In the genomic region with DNA sequence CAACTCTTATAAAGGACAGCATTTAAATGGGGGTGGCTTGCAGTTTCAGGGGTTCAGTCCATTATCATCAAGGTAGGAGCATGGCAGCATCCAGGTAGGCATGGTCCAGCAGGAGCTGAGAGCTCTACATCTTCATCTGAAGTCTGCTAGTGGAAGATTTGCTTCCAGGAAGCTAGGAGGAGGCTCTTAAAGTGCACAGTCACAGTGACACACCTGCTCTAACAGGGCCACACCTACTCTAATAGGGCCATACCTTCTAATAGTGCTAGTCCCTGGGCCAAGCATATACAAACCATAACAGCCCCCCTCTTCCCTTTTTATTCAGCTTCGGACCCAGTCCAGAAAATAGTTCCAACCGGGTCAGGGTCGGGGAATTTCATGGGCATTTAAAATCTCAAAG, we compare ENCODE assay signal across 27 mouse cellular contexts. TPM values are rescaled to one million over a fixed set of nuclear protein-coding genes. Genes with fewer than 3 reads are reported as not detected.
DNase-seq lines count a peak whose midpoint lies in the region; ATAC-seq and TF ChIP-seq lines count a peak whose summit lies in the region.
"Had no signal": no experiment of that assay in that cellular context is flagged by ENCODE, and none has a peak within 500 bp of the region (broad histone marks: within the 10 kb centered on the region; RNA-seq: fewer than 3 reads in every experiment).

No protein-coding gene starts in this region.

- TF ChIP-seq CTCF in liver, postnatal 0 days (IDR thresholded peaks at IDR 0.05; ENCODE audit: low read depth), result no peak

- no peaks in the 10 kb centered on the region for H3K4me1 ChIP-seq in heart, embryonic 11.5 days (ENCODE audit: control insufficient read depth, insufficient read depth, low read length)
- H3K4me1 ChIP-seq in liver, embryonic 12.5 days, result peaks cover 25% of the 10 kb centered on the region
- H3K4me1 ChIP-seq in liver, postnatal 0 days (ENCODE audit: insufficient read depth), result peaks cover 8% of the 10 kb centered on the region
- no peaks in the 10 kb centered on the region for H3K4me1 ChIP-seq in midbrain, embryonic 13.5 days (replicated peaks)
- H3K4me1 ChIP-seq: forebrain, embryonic 15.5 days; intestine, embryonic 15.5 days; limb, embryonic 13.5 days had no signal

- WGBS in heart, embryonic 11.5 days (ENCODE audit: insufficient replicate concordance), result 82% methylated on average over 3 of the region's 3 CpGs
- 72% methylated on average over 3 of the region's 3 CpGs for WGBS in liver, embryonic 12.5 days (ENCODE audit: insufficient replicate concordance)
- 86% methylated on average over 3 of the region's 3 CpGs for WGBS in liver, postnatal 0 days (ENCODE audit: insufficient replicate concordance)
- 73% methylated on average over 3 of the region's 3 CpGs for WGBS in midbrain, embryonic 13.5 days

- ATAC-seq in heart, embryonic 11.5 days (replicated peaks; ENCODE audit: insufficient number of reproducible peaks, low FRiP score, low TSS enrichment), result peak; percentile 59; the same call in 1 of the 2 replicates
- peak; percentile 91 for ATAC-seq in erythroblast, adult 5-6 weeks (replicated peaks; ENCODE audit: low FRiP score, poor library complexity, severe bottlenecking)
- peak; percentile 97 for ATAC-seq in liver, embryonic 12.5 days
- peak; percentile 94 for ATAC-seq in liver, postnatal 0 days
- no peak for ATAC-seq in midbrain, embryonic 13.5 days
- ATAC-seq: forebrain, embryonic 15.5 days; hindbrain, postnatal 0 days; intestine, embryonic 15.5 days; Patski had no signal

- TF ChIP-seq EP300 in liver, postnatal 0 days (IDR thresholded peaks at IDR 0.05; ENCODE audit: low read depth), result no peak; the same call in 1 of the 2 replicates

- no peaks in the 10 kb centered on the region for H3K36me3 ChIP-seq in heart, embryonic 11.5 days (ENCODE audit: control insufficient read depth, insufficient read depth, low read length)
- H3K36me3 ChIP-seq in liver, embryonic 12.5 days, result no peaks in the 10 kb centered on the region
- H3K36me3 ChIP-seq in liver, postnatal 0 days (replicated peaks; ENCODE audit: insufficient read depth, low read length), result no peaks in the 10 kb centered on the region
- H3K36me3 ChIP-seq in midbrain, embryonic 13.5 days, result no peaks in the 10 kb centered on the region
- H3K36me3 ChIP-seq: forebrain, embryonic 10.5 days; forebrain, embryonic 15.5 days; intestine, embryonic 15.5 days; limb, embryonic 13.5 days had no signal

- no peak overlapping the region for H3K4me2 ChIP-seq in heart, embryonic 11.5 days
- peak overlapping the region; percentile 37 for H3K4me2 ChIP-seq in liver, embryonic 12.5 days
- H3K4me2 ChIP-seq in liver, postnatal 0 days (ENCODE audit: low read depth, low read length), result no peak overlapping the region
- no peak overlapping the region for H3K4me2 ChIP-seq in midbrain, embryonic 13.5 days (replicated peaks)
- H3K4me2 ChIP-seq: forebrain, embryonic 15.5 days; intestine, embryonic 15.5 days; limb, embryonic 13.5 days had no signal

- H3K27me3 ChIP-seq in heart, embryonic 11.5 days (ENCODE audit: control insufficient read depth, insufficient read depth, low read length), result no peaks in the 10 kb centered on the region
- H3K27me3 ChIP-seq in liver, embryonic 12.5 days (replicated peaks), result peaks cover 24% of the 10 kb centered on the region
- no peaks in the 10 kb centered on the region for H3K27me3 ChIP-seq in liver, postnatal 0 days (ENCODE audit: insufficient read depth, low read length)
- no peaks in the 10 kb centered on the region for H3K27me3 ChIP-seq in midbrain, embryonic 13.5 days
- H3K27me3 ChIP-seq: forebrain, embryonic 15.5 days; intestine, embryonic 15.5 days; limb, embryonic 13.5 days had no signal

- 0 out of 2 replicates have a peak, but pooled peaks cover 3% of the 10 kb centered on the region for H3K9me3 ChIP-seq in heart, embryonic 11.5 days (replicated peaks; ENCODE audit: control insufficient read depth, low read length)
- peaks cover 7% of the 10 kb centered on the region; the same call in 1 of the 2 replicates for H3K9me3 ChIP-seq in liver, embryonic 12.5 days (replicated peaks)
- H3K9me3 ChIP-seq in liver, postnatal 0 days (ENCODE audit: low read length), result no peaks in the 10 kb centered on the region
- no peaks in the 10 kb centered on the region for H3K9me3 ChIP-seq in midbrain, embryonic 13.5 days
- H3K9me3 ChIP-seq: forebrain, embryonic 10.5 days; forebrain, embryonic 15.5 days; intestine, embryonic 15.5 days; limb, embryonic 13.5 days had no signal

- no peak for DNase-seq in heart, adult 18-20 months
- DNase-seq in liver, postnatal 0 days, result no peak
- DNase-seq in frontal cortex, adult 2 months (ENCODE audit: extremely low spot score in 1 of 2, low spot score in 1 of 2), result no peak
- no peak for DNase-seq in thymus, postnatal 14 days
- DNase-seq: cerebellum, adult 8-10 months; cerebellum, postnatal 36 days; kidney, adult 9 months; kidney, postnatal 10 days; lung, adult 2 months; lung, postnatal 10 days; midbrain, embryonic 14.5 days; retina, postnatal 1 day; right cerebral cortex, postnatal 25 days; thymus, adult 18-20 months; thymus, postnatal 4 days had no signal

- no peak overlapping the region for H3K9ac ChIP-seq in heart, embryonic 11.5 days (ENCODE audit: low read depth, low read length)
- no peak overlapping the region for H3K9ac ChIP-seq in liver, embryonic 12.5 days
- H3K9ac ChIP-seq in liver, postnatal 0 days (replicated peaks), result no peak overlapping the region
- H3K9ac ChIP-seq in midbrain, embryonic 13.5 days (replicated peaks), result no peak overlapping the region
- H3K9ac ChIP-seq: forebrain, embryonic 15.5 days; intestine, embryonic 15.5 days; limb, embryonic 13.5 days had no signal

- H3K27ac ChIP-seq in heart, embryonic 11.5 days (ENCODE audit: low read depth, low read length), result no peak overlapping the region
- peak overlapping the region; percentile 64 for H3K27ac ChIP-seq in liver, embryonic 12.5 days
- no peak overlapping the region for H3K27ac ChIP-seq in liver, postnatal 0 days (ENCODE audit: low read depth)
- H3K27ac ChIP-seq in midbrain, embryonic 13.5 days, result no peak overlapping the region
- H3K27ac ChIP-seq: forebrain, embryonic 10.5 days; forebrain, embryonic 15.5 days; hindbrain, postnatal 0 days; intestine, embryonic 15.5 days; layer of hippocampus, adult 2 months; limb, embryonic 13.5 days; macrophage had no signal

- no peak overlapping the region for H3K4me3 ChIP-seq in heart, embryonic 11.5 days (ENCODE audit: low read depth, low read length)
- no peak overlapping the region for H3K4me3 ChIP-seq in liver, embryonic 12.5 days
- H3K4me3 ChIP-seq in liver, postnatal 0 days (ENCODE audit: low read depth, low read length), result no peak overlapping the region
- no peak overlapping the region for H3K4me3 ChIP-seq in midbrain, embryonic 13.5 days (replicated peaks)
- H3K4me3 ChIP-seq: forebrain, embryonic 10.5 days; forebrain, embryonic 15.5 days; intestine, embryonic 15.5 days; layer of hippocampus, adult 2 months; limb, embryonic 13.5 days had no signal

RNA-seq across cellular contexts. Expression of a gene that starts 5.7 kb away (rescaled TPM):
- 100 and 126 TPM in 2 replicates for polyA plus RNA-seq in heart, embryonic 11.5 days (2014; fragmentation: Nextera tagmentation; extraction: Ambion mirVana)
- 10 to 100 TPM; 41.4 to 43.0 TPM for total RNA-seq in heart, adult 18-20 months (2021)
- 37.0 and 44.4 TPM in 2 replicates for total RNA-seq in erythroblast, adult 5-6 weeks (2015; ENCODE audit: low replicate concordance)
- 37.4 and 46.7 TPM in 2 replicates for total RNA-seq in erythroblast, adult 5-6 weeks (2017; ENCODE audit: low replicate concordance)
- polyA plus RNA-seq in liver, embryonic 12.5 days (2016; fragmentation: Nextera tagmentation; extraction: Ambion mirVana), result 103 and 107 TPM in 2 replicates
- 48.9 and 55.1 TPM in 2 replicates for polyA plus RNA-seq in liver, postnatal 0 days (2015; fragmentation: Nextera tagmentation; extraction: Ambion mirVana)
- polyA plus RNA-seq in frontal cortex, adult 2 months (2012; rRNA removed), result 31.3 and 31.9 TPM in 2 replicates
- 60.4 and 80.5 TPM in 2 replicates for polyA plus RNA-seq in midbrain, embryonic 13.5 days (2015; fragmentation: Nextera tagmentation; extraction: Ambion mirVana)

RNA-seq across cellular contexts. Expression of a gene that starts 37.1 kb away (rescaled TPM):
- 33.2 and 36.1 TPM in 2 replicates for polyA plus RNA-seq in heart, embryonic 11.5 days (2014; fragmentation: Nextera tagmentation; extraction: Ambion mirVana)
- 10 to 100 TPM in 1 of 2 experiments, 1 to 10 TPM in 1; 7.3 to 10.2 TPM for total RNA-seq in heart, adult 18-20 months (2021)
- total RNA-seq in erythroblast, adult 5-6 weeks (2015; ENCODE audit: low replicate concordance), result 23.8 and 29.8 TPM in 2 replicates
- total RNA-seq in erythroblast, adult 5-6 weeks (2017; ENCODE audit: low replicate concordance), result 38.7 and 46.4 TPM in 2 replicates
- 33.9 TPM in 2 replicates for polyA plus RNA-seq in liver, embryonic 12.5 days (2016; fragmentation: Nextera tagmentation; extraction: Ambion mirVana)
- polyA plus RNA-seq in liver, postnatal 0 days (2015; fragmentation: Nextera tagmentation; extraction: Ambion mirVana), result 13.4 and 14.6 TPM in 2 replicates
- polyA plus RNA-seq in frontal cortex, adult 2 months (2012; rRNA removed), result 33.9 and 35.7 TPM in 2 replicates
- 59.5 and 67.5 TPM in 2 replicates for polyA plus RNA-seq in midbrain, embryonic 13.5 days (2015; fragmentation: Nextera tagmentation; extraction: Ambion mirVana)

RNA-seq across cellular contexts. Expression of a gene that starts 37.2 kb away (rescaled TPM):
- polyA plus RNA-seq in heart, embryonic 11.5 days (2014; fragmentation: Nextera tagmentation; extraction: Ambion mirVana), result 0.94 and 1.2 TPM in 2 replicates
- 1 to 10 TPM; 2.3 to 2.4 TPM for total RNA-seq in heart, adult 18-20 months (2021)
- 0.58 TPM in 1 of 2 replicates, not detected in the other for total RNA-seq in erythroblast, adult 5-6 weeks (2015; ENCODE audit: low replicate concordance)
- 1.0 and 3.6 TPM in 2 replicates for total RNA-seq in erythroblast, adult 5-6 weeks (2017; ENCODE audit: low replicate concordance)
- polyA plus RNA-seq in liver, embryonic 12.5 days (2016; fragmentation: Nextera tagmentation; extraction: Ambion mirVana), result 0.80 and 0.88 TPM in 2 replicates
- 0.69 and 0.76 TPM in 2 replicates for polyA plus RNA-seq in liver, postnatal 0 days (2015; fragmentation: Nextera tagmentation; extraction: Ambion mirVana)
- polyA plus RNA-seq in frontal cortex, adult 2 months (2012; rRNA removed), result 1.8 and 2.1 TPM in 2 replicates
- 2.6 and 2.9 TPM in 2 replicates for polyA plus RNA-seq in midbrain, embryonic 13.5 days (2015; fragmentation: Nextera tagmentation; extraction: Ambion mirVana)
